Mouse (Mus musculus) liver, postnatal 0 days (tissue): Measurements from ENCODE around the gene Apbb1. TPM values are rescaled to one million over a fixed set of nuclear protein-coding genes. Genes with fewer than 3 reads are reported as not detected.

Source experiments
- ATAC-seq: fragments of 200-750 bp; cut with Nextera tagmentation; 2 replicates; pipeline ENCODE4 v1.8.0; 2017; ENCODE audit warnings: mild to moderate bottlenecking, moderate library complexity
- DNase-seq: peaks from one replicate; pipeline ENCODE4 v3.0.0-alpha.2; 2016
- H3K27ac ChIP-seq: fragments of 300-500 bp; sonication (generic); 2 replicates; pipeline ENCODE4 v1.5.1; 2014; ENCODE audit warnings: antibody characterized with exemption, moderate library complexity, mild to moderate bottlenecking, low read depth
- H3K27me3 ChIP-seq: fragments of 300-500 bp; sonication (generic); 2 replicates; pipeline ENCODE4 v1.6.1; 2014; ENCODE audit warnings: low read length, control low read depth, mixed read lengths; ENCODE audit not compliant: insufficient read depth
- H3K36me3 ChIP-seq: fragments of 300-500 bp; sonication (generic); replicated peaks from 2 replicates; pipeline ENCODE4 v1.6.1; 2014; ENCODE audit warnings: mild to moderate bottlenecking, control low read depth, low read length, moderate library complexity, mixed read lengths; ENCODE audit not compliant: insufficient read depth
- H3K4me1 ChIP-seq: fragments of 300-500 bp; sonication (generic); 2 replicates; pipeline ENCODE4 v1.6.1; 2014; ENCODE audit warnings: antibody characterized with exemption, mild to moderate bottlenecking, control low read depth; ENCODE audit not compliant: insufficient read depth
- H3K4me2 ChIP-seq: fragments of 300-500 bp; sonication (generic); 2 replicates; pipeline ENCODE4 v1.6.1; 2014; ENCODE audit warnings: low read depth, mild to moderate bottlenecking, low read length, moderate library complexity, mixed read lengths
- H3K4me3 ChIP-seq: fragments of 300-500 bp; sonication (generic); 2 replicates; pipeline ENCODE4 v1.5.1; 2014; ENCODE audit warnings: low read depth, low read length
- H3K9ac ChIP-seq: fragments of 300-500 bp; sonication (generic); replicated peaks from 2 replicates; pipeline ENCODE4 v1.6.1; 2014; ENCODE audit warnings: mild to moderate bottlenecking, moderate library complexity
- H3K9me3 ChIP-seq: fragments of 300-500 bp; sonication (generic); 2 replicates; pipeline ENCODE4 v1.6.1; 2016; ENCODE audit warnings: mild to moderate bottlenecking, control low read depth, low read length, mixed read lengths
- CTCF ChIP-seq: sonication (generic); IDR thresholded peaks from 2 replicates; pipeline ENCODE4 v1.5.1; 2016; ENCODE audit warnings: antibody characterized with exemption, low read depth
- EP300 ChIP-seq: IDR thresholded peaks from 2 replicates; pipeline ENCODE4 v1.6.1; 2016; ENCODE audit warnings: antibody characterized with exemption, low read depth, mild to moderate bottlenecking
- WGBS: fragments of 180-500 bp; shearing (Covaris S2); extraction: QIAGEN DNeasy Blood & Tissue Kit; methylation state at CpG from one replicate; pipeline ENCODE4 v1.1.7; 2014; ENCODE audit not compliant: insufficient replicate concordance; 5-methylcytosine and 5-hydroxymethylcytosine counted together
- polyA plus RNA-seq: library from polyadenylated mRNA; unstranded; fragments of >200 nt; fragmentation: Nextera tagmentation; extraction: Ambion mirVana; gene quantifications from 2 replicates; pipeline ENCODE4 v1.2.1, GENCODE M21; 2015

Apbb1 gene
- polyA plus RNA-seq, 1 experiment from 2014 or later = 0.92 TPM

- 37% methylated on average over 6 of the region's 6 CpGs for WGBS
- H3K9ac ChIP-seq = no peak overlapping the region
- DNase-seq (no peak), ATAC-seq (no peak)
- no peaks in the 10 kb centered on the region for H3K36me3 ChIP-seq
- no peak overlapping the region for H3K4me2 ChIP-seq
- TF ChIP-seq EP300 (no peak), CTCF (no peak)
- H3K9me3 ChIP-seq = no peaks in the 10 kb centered on the region
- H3K27ac ChIP-seq = no peak overlapping the region
- no peaks in the 10 kb centered on the region for H3K27me3 ChIP-seq
- H3K4me1 ChIP-seq = no peaks in the 10 kb centered on the region
- no peak overlapping the region for H3K4me3 ChIP-seq
Observed at GRCm38 (mm10) chr7:105520201-105520600, 61.3 kb downstream of the Apbb1 start.

DNA sequence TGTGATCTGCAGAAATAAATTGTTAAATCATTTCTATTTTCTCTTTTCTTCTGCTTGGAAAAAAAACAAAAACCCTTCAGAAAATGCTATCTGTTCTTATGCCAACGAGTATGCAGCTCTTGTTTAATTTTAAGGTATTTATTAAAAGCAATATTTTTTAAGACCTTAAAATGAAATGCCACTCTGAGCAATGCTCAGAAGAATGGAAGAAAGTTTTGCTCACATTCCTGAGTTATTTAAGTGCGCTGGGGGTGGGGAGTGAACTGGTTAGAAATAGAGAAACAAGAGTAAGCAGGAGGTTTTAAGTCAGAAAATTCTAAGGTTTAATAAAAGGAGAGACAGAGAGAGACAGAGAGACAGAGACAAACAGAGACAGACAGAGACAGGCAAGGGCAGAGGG is 61.7 kb downstream of the Apbb1 start:
- no peak for TF ChIP-seq CTCF
- H3K36me3 ChIP-seq = no peaks in the 10 kb centered on the region
- H3K9me3 ChIP-seq = no peaks in the 10 kb centered on the region
- no peaks in the 10 kb centered on the region for H3K4me1 ChIP-seq
- H3K27ac ChIP-seq = no peak overlapping the region
- H3K4me2 ChIP-seq = no peak overlapping the region
- H3K4me3 ChIP-seq = no peak overlapping the region
- H3K27me3 ChIP-seq = no peaks in the 10 kb centered on the region
- H3K9ac ChIP-seq = no peak overlapping the region
- DNase-seq (no peak), ATAC-seq (no peak)
- 66% methylated on average over 2 of the region's 2 CpGs for WGBS

GRCm38 (mm10) chr7:105519336-105519735 is 62.1 kb downstream of the Apbb1 start:
- 59% methylated on average over 11 of the region's 11 CpGs for WGBS
- TF ChIP-seq EP300 (no peak), CTCF (no peak)

DNA sequence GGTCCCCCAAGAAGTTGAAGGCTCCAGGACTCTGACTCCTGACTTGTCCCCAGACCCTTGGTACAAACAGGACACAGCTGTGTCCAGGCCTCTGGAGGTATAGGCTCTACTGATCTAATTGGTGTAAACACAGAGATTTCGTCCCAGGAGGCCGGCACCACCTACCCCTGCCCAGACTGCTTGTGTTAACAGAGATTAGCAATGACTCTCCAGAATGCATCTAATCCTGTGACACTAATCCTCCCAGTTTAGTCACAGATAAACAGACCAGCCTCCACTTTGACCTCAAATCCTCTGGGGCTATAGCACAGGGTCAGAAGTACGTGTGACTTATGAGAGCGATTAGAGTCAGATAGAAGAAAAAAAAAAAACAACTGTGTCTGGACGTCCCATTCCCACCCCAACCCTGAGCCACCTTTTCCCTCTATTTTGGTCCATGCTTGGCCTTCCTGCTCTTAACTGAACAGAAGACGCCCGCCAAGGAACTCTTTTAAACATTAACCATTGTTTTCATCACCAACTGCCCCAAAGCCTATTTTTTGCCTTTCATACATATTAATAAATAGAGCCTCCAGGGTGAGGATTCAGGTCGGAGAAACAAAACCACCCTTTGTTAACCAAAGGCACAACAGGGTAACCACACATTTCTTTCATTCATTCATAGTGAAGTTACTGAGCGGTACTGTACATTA is 64.6 kb downstream of the Apbb1 start:
- ATAC-seq (no peak), DNase-seq (no peak)
- H3K9me3 ChIP-seq = no peaks in the 10 kb centered on the region
- no peak overlapping the region for H3K4me3 ChIP-seq
- H3K9ac ChIP-seq = no peak overlapping the region
- 57% methylated on average over 9 of the region's 9 CpGs for WGBS
- H3K36me3 ChIP-seq = no peaks in the 10 kb centered on the region
- TF ChIP-seq EP300 = no peak
- TF ChIP-seq CTCF = no peak
- no peak overlapping the region for H3K27ac ChIP-seq
- no peaks in the 10 kb centered on the region for H3K27me3 ChIP-seq
- H3K4me2 ChIP-seq = no peak overlapping the region
- H3K4me1 ChIP-seq = no peaks in the 10 kb centered on the region

More at GRCm38 (mm10) chr7:105519336-105519735, 62.1 kb downstream of the Apbb1 start:
- Histone ChIP-seq H3K4me3 (no peak overlapping the region), H3K4me2 (no peak overlapping the region), H3K27me3 (no peaks in the 10 kb centered on the region), H3K9ac (no peak overlapping the region), H3K9me3 (no peaks in the 10 kb centered on the region), H3K36me3 (no peaks in the 10 kb centered on the region), H3K4me1 (no peaks in the 10 kb centered on the region), H3K27ac (no peak overlapping the region)
- DNase-seq (no peak), ATAC-seq (no peak)

DNA sequence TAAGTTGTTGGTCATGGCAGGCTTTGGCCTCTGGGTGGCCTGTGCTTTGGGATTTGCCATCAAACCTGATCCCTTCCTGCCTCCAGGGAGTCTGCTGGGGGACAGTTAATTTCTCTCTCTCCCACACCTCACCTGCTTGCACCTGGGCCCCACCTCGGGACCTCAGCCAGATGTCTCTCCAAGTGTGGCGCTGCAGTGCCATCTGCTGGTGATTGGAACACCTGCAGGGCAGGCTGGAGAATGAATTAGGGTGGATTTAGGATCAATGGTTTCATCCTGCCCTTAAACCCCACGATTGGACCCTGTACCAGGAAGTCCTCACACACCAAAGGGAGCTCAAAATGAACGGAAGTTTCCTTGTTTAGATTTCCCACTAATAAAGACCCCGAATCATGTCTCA is 66.3 kb downstream of the Apbb1 start:
- DNase-seq (peak; percentile 69), ATAC-seq (peak; percentile 45; the same call in 1 of the 2 replicates)
- H3K4me2 ChIP-seq = no peak overlapping the region
- H3K9ac ChIP-seq = no peak overlapping the region
- 4% methylated on average over 5 of the region's 5 CpGs for WGBS
- H3K27ac ChIP-seq = no peak overlapping the region
- peak; percentile 90 for TF ChIP-seq CTCF
- TF ChIP-seq EP300 = no peak
- H3K4me1 ChIP-seq = no peaks in the 10 kb centered on the region
- no peak overlapping the region for H3K4me3 ChIP-seq
- H3K36me3 ChIP-seq = no peaks in the 10 kb centered on the region
- H3K27me3 ChIP-seq = no peaks in the 10 kb centered on the region
- H3K9me3 ChIP-seq = no peaks in the 10 kb centered on the region

GRCm38 (mm10) chr7:105514561-105514960 is 66.9 kb downstream of the Apbb1 start:
- DNase-seq (no peak), ATAC-seq (no peak)
- Histone ChIP-seq H3K9me3 (no peaks in the 10 kb centered on the region), H3K36me3 (no peaks in the 10 kb centered on the region), H3K4me3 (no peak overlapping the region), H3K4me2 (no peak overlapping the region), H3K9ac (no peak overlapping the region), H3K27me3 (no peaks in the 10 kb centered on the region), H3K27ac (no peak overlapping the region), H3K4me1 (no peaks in the 10 kb centered on the region)
- 60% methylated on average over 5 of the region's 5 CpGs for WGBS
- no peak for TF ChIP-seq CTCF
- TF ChIP-seq EP300 = no peak

DNA sequence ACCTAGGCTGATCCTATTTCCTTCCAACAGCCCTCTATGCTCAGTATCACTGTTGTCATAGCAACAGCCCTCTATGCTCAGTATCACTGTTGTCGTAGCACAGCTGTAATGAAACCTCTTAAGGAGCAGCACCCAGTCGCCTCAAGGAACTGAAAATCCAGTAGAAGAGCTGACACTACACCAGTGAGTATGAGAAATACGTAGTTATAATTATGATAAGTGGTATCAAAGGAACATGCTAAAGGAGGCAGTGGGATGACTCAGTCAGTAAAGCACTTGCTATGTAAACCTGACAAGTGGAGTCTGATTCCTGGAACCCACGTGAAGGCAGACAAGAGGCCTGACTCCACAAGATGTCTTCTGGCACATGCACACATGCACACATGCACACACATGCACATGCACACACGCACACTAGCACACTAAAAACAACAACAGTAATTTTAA is 67.6 kb downstream of the Apbb1 start:
- H3K9me3 ChIP-seq = no peaks in the 10 kb centered on the region
- H3K4me1 ChIP-seq = no peaks in the 10 kb centered on the region
- H3K4me3 ChIP-seq = no peak overlapping the region
- H3K27ac ChIP-seq = no peak overlapping the region
- DNase-seq (no peak), ATAC-seq (no peak)
- H3K9ac ChIP-seq = no peak overlapping the region
- no peaks in the 10 kb centered on the region for H3K27me3 ChIP-seq
- no peak for TF ChIP-seq EP300
- TF ChIP-seq CTCF = no peak
- H3K36me3 ChIP-seq = no peaks in the 10 kb centered on the region
- 66% methylated on average over 5 of the region's 5 CpGs for WGBS
- H3K4me2 ChIP-seq = no peak overlapping the region
